Mouse (Mus musculus): ENCODE data around the gene Dync1i1.

GRCm38 (mm10) chr6:5715101-5715618 lies 10.3 kb upstream of the Dync1i1 start:
- TF ChIP-seq CTCF (IDR thresholded peaks at IDR 0.05; ENCODE audit: borderline replicate concordance, insufficient read depth, low read depth, low read length) (no peak), POLR2A (IDR thresholded peaks at IDR 0.05; ENCODE audit: borderline replicate concordance, insufficient read depth, low read length) (no peak)

Data from cerebellum, adult 2 months (tissue).